Mouse (Mus musculus): ENCODE results near the gene 9930104L06Rik. TPM values are rescaled to one million over a fixed set of nuclear protein-coding genes. Genes with fewer than 3 reads are reported as not detected.

Gene 9930104L06Rik
- polyA plus RNA-seq, 1 experiment from 2014 or later, result 4.9 TPM

DNA sequence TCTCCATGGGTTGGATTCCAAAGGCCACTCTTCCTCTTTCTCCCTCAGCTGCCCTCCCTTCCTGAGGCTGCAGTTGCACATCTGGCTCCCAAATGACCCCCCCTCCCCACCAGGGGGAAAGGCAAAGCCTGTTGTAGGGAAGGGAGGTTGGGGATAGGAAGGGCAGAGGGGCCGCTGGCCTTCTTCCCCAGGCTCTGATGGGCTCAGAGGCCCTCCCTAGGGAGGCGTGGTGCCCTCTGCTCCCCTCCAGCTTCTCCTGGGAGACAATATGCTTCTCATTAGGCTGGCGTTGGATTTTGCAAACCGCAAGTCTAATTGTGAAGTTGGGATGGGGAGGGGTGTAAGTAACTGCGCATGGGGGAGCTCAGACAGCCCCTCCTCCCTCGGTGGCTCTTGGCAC lies 31.9 kb downstream of the 9930104L06Rik start:
- Histone ChIP-seq H3K9ac (replicated peaks; ENCODE audit: low read length) (no peak overlapping the region), H3K36me3 (ENCODE audit: control insufficient read depth, insufficient read depth, low read length) (no peaks in the 10 kb centered on the region), H3K27ac (replicated peaks; ENCODE audit: low read depth, low read length) (no peak overlapping the region), H3K9me3 (ENCODE audit: control insufficient read depth, low read length) (no peaks in the 10 kb centered on the region), H3K4me2 (ENCODE audit: low read length) (no peak overlapping the region), H3K4me3 (replicated peaks; ENCODE audit: low read depth, low read length) (no peak overlapping the region), H3K4me1 (ENCODE audit: control insufficient read depth, insufficient read depth, low read length) (peaks cover 16% of the 10 kb centered on the region; the same call in 1 of the 2 replicates), H3K27me3 (ENCODE audit: control insufficient read depth, insufficient read depth, low read length) (no peaks in the 10 kb centered on the region)
- ATAC-seq (ENCODE audit: low FRiP score, low TSS enrichment) (no peak), DNase-seq (no peak)
- WGBS, result 51% methylated on average over 6 of the region's 6 CpGs

DNA sequence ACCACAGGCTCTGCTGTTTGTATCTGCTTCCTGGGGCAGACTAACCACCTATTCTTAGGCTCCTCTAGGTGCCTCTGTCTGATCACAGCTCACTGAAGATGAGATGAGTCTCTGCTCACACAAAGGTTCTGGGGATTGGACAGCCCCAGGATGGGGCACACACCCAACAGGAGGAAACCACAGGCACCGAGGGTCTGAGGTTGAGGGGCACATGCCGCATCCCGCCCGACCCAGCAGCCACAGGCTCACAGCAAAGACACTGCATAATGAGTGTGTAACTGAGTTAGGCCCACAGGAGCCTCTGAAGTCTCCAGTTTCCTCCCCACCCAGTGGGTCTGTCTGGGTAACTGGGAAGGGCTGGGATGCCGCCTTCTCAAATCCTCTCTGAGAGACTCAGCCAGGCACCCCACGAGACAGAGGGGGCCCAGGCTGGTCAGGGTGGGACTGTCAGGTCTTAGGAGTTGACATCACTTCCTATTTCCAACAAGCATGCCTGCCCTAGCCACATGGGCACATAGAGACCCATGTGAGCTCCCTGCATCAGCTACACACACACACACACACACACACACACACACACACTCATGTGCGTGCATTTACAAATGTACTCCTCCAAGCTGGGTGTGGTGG lies 32.5 kb downstream of the 9930104L06Rik start:
- no peak overlapping the region for H3K4me2 ChIP-seq (ENCODE audit: low read length)
- no peaks in the 10 kb centered on the region for H3K9me3 ChIP-seq (ENCODE audit: control insufficient read depth, low read length)

DNA sequence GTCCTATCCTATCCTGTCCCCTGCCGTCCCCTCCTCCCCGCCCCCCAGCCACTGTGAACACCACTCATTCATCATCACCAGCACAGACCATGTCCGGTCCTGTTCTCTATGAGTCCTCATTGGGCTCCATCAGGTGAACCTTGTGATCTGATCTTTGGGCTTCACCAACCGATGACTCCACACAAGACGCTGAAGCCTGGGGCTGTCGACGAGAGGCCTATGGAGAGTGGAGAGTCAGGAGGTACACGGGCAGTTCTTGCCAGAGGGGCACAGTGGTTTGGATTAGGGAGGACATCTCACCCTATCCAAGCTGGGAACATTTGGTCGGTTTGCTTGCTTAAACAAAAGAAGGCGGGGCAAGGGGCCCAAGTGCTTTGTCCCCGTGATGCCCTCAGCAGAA lies 33.3 kb downstream of the 9930104L06Rik start:
- no peak for ATAC-seq (ENCODE audit: low FRiP score, low TSS enrichment)
- 71% methylated on average over 11 of the region's 11 CpGs for WGBS

More for the DNA sequence above, 32.5 kb downstream of the 9930104L06Rik start:
- Histone ChIP-seq H3K4me1 (ENCODE audit: control insufficient read depth, insufficient read depth, low read length) (peaks cover 16% of the 10 kb centered on the region; the same call in 1 of the 2 replicates), H3K27me3 (ENCODE audit: control insufficient read depth, insufficient read depth, low read length) (no peaks in the 10 kb centered on the region), H3K27ac (replicated peaks; ENCODE audit: low read depth, low read length) (no peak overlapping the region), H3K4me3 (replicated peaks; ENCODE audit: low read depth, low read length) (no peak overlapping the region), H3K9ac (replicated peaks; ENCODE audit: low read length) (no peak overlapping the region), H3K36me3 (ENCODE audit: control insufficient read depth, insufficient read depth, low read length) (no peaks in the 10 kb centered on the region)
- no peak for ATAC-seq (ENCODE audit: low FRiP score, low TSS enrichment)
- WGBS, result 75% methylated on average over 7 of the region's 7 CpGs
- DNase-seq, result no peak

DNA sequence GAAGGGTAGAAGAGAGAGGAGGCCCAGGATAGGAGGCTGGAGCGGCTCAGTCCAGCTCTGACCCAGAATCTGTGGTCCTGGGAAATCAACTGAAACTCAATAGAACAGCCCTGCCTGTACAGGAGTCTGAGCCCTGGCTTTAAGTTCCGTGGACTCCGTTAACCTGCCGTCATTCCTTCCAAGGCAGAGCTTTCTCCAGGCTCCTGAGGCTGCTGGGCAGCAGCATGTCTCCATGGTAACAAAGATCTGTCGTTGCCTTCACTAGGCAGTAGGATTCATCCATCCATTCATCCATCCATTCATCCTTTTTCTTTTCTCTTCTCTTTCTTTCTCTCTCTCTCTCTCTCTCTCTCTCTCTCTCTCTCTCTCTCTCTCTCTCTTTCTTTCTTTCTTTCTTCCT lies 33.8 kb downstream of the 9930104L06Rik start:
- ATAC-seq (ENCODE audit: low FRiP score, low TSS enrichment), result no peak
- WGBS, result 17% methylated on average over 5 of the region's 5 CpGs
- no peaks in the 10 kb centered on the region for H3K27me3 ChIP-seq (ENCODE audit: control insufficient read depth, insufficient read depth, low read length)

More for the DNA sequence above, 33.3 kb downstream of the 9930104L06Rik start:
- peak overlapping the region; percentile 32 for H3K27ac ChIP-seq (replicated peaks; ENCODE audit: low read depth, low read length)
- H3K36me3 ChIP-seq (ENCODE audit: control insufficient read depth, insufficient read depth, low read length), result no peaks in the 10 kb centered on the region
- no peak overlapping the region for H3K4me2 ChIP-seq (ENCODE audit: low read length)
- H3K9me3 ChIP-seq (ENCODE audit: control insufficient read depth, low read length), result no peaks in the 10 kb centered on the region
- H3K4me1 ChIP-seq (ENCODE audit: control insufficient read depth, insufficient read depth, low read length), result peaks cover 13% of the 10 kb centered on the region; the same call in 1 of the 2 replicates
- H3K9ac ChIP-seq (replicated peaks; ENCODE audit: low read length), result no peak overlapping the region; the same call in 1 of the 2 replicates
- no peak for DNase-seq
- H3K27me3 ChIP-seq (ENCODE audit: control insufficient read depth, insufficient read depth, low read length), result no peaks in the 10 kb centered on the region
- no peak overlapping the region for H3K4me3 ChIP-seq (replicated peaks; ENCODE audit: low read depth, low read length)

DNA sequence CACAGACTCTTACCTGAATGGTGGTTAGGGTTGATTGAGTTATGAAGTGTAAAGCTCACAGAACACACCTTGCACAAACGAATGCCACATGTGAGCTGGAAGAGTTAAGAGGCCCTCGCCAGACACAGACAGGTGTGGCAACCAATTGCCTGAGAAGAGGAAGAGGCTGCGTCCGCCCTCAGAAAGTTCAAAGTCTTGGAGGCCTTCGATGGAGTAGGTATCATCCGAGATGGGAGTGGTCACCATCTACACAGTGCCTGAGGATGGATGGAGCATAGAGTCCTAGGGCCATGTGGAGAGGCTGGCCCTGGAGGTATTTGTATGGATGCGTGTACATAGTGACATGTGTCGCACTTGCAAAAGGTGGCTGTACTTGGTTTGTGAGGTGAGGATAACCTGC lies 34.2 kb downstream of the 9930104L06Rik start:
- Histone ChIP-seq H3K9me3 (ENCODE audit: control insufficient read depth, low read length) (no peaks in the 10 kb centered on the region), H3K27ac (replicated peaks; ENCODE audit: low read depth, low read length) (0 out of 2 replicates have a peak overlapping the region, but pooled peaks have one; percentile 37), H3K27me3 (ENCODE audit: control insufficient read depth, insufficient read depth, low read length) (no peaks in the 10 kb centered on the region), H3K36me3 (ENCODE audit: control insufficient read depth, insufficient read depth, low read length) (no peaks in the 10 kb centered on the region), H3K9ac (replicated peaks; ENCODE audit: low read length) (no peak overlapping the region), H3K4me3 (replicated peaks; ENCODE audit: low read depth, low read length) (no peak overlapping the region), H3K4me2 (ENCODE audit: low read length) (no peak overlapping the region), H3K4me1 (ENCODE audit: control insufficient read depth, insufficient read depth, low read length) (peaks cover 10% of the 10 kb centered on the region; the same call in 1 of the 2 replicates)
- ATAC-seq (ENCODE audit: low FRiP score, low TSS enrichment), result no peak
- 89% methylated on average over 8 of the region's 8 CpGs for WGBS
- DNase-seq, result no peak

More for the DNA sequence above, 33.8 kb downstream of the 9930104L06Rik start:
- Histone ChIP-seq H3K4me2 (ENCODE audit: low read length) (no peak overlapping the region), H3K9me3 (ENCODE audit: control insufficient read depth, low read length) (no peaks in the 10 kb centered on the region), H3K27ac (replicated peaks; ENCODE audit: low read depth, low read length) (peak overlapping the region; percentile 32), H3K36me3 (ENCODE audit: control insufficient read depth, insufficient read depth, low read length) (no peaks in the 10 kb centered on the region), H3K4me1 (ENCODE audit: control insufficient read depth, insufficient read depth, low read length) (peaks cover 10% of the 10 kb centered on the region; the same call in 1 of the 2 replicates), H3K9ac (replicated peaks; ENCODE audit: low read length) (no peak overlapping the region; the same call in 1 of the 2 replicates), H3K4me3 (replicated peaks; ENCODE audit: low read depth, low read length) (no peak overlapping the region)
- DNase-seq, result peak; percentile 74

DNA sequence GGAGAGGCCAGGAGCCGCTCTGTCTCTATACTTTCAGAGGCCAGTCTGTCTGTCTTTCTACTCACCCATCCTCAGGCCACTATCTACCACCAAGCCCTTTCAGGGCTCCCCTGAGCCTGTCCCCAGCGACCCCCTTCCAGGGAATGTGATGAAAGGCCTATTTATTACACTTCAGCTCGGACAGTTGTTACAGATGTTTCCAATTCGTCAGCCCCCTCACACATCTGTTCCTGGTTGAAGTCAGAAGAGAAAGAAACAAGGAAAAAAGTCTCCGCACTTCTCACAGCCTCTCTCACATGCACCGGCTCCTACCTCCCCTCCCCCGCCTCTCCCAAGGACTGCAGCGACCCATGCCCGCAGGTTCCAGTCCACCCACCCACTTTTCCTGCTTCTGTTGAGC lies 35.5 kb downstream of the 9930104L06Rik start:
- Histone ChIP-seq H3K9ac (replicated peaks; ENCODE audit: low read length) (no peak overlapping the region), H3K4me1 (ENCODE audit: control insufficient read depth, insufficient read depth, low read length) (peaks cover 10% of the 10 kb centered on the region; the same call in 1 of the 2 replicates), H3K27me3 (ENCODE audit: control insufficient read depth, insufficient read depth, low read length) (no peaks in the 10 kb centered on the region), H3K4me2 (ENCODE audit: low read length) (no peak overlapping the region), H3K36me3 (ENCODE audit: control insufficient read depth, insufficient read depth, low read length) (no peaks in the 10 kb centered on the region), H3K4me3 (replicated peaks; ENCODE audit: low read depth, low read length) (no peak overlapping the region), H3K9me3 (ENCODE audit: control insufficient read depth, low read length) (no peaks in the 10 kb centered on the region), H3K27ac (replicated peaks; ENCODE audit: low read depth, low read length) (no peak overlapping the region)
- no peak for DNase-seq
- WGBS, result 81% methylated on average over 9 of the region's 9 CpGs
- no peak for ATAC-seq (ENCODE audit: low FRiP score, low TSS enrichment)

DNA sequence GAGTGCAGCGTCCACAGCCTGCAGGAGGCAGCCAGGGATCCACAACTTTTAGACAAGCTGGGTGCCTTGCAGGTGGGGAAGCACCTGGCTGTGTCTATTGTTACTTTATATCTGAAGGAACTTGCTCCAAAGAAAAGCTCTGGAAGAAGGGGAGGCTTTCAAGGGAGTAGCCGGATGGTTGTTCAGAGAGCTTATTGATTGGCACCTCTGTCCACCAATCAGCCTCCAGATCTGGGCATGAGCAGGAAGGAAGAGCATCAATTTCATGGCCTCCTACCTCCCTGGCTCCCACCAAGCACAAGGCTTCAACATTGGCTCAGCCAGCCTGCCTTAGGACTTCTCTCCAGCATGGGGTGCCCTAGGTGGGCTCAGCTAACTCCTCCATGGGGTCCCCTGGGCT lies 36.4 kb downstream of the 9930104L06Rik start:
- no peaks in the 10 kb centered on the region for H3K9me3 ChIP-seq (ENCODE audit: control insufficient read depth, low read length)
- H3K27me3 ChIP-seq (ENCODE audit: control insufficient read depth, insufficient read depth, low read length), result no peaks in the 10 kb centered on the region
- H3K4me1 ChIP-seq (ENCODE audit: control insufficient read depth, insufficient read depth, low read length), result peaks cover 10% of the 10 kb centered on the region; the same call in 1 of the 2 replicates
- H3K4me2 ChIP-seq (ENCODE audit: low read length), result no peak overlapping the region
- DNase-seq (no peak), ATAC-seq (ENCODE audit: low FRiP score, low TSS enrichment) (no peak)
- WGBS, result 80% methylated on average over 2 of the region's 2 CpGs
- H3K9ac ChIP-seq (replicated peaks; ENCODE audit: low read length), result no peak overlapping the region
- no peak overlapping the region for H3K4me3 ChIP-seq (replicated peaks; ENCODE audit: low read depth, low read length)
- H3K36me3 ChIP-seq (ENCODE audit: control insufficient read depth, insufficient read depth, low read length), result no peaks in the 10 kb centered on the region
- no peak overlapping the region for H3K27ac ChIP-seq (replicated peaks; ENCODE audit: low read depth, low read length)

DNA sequence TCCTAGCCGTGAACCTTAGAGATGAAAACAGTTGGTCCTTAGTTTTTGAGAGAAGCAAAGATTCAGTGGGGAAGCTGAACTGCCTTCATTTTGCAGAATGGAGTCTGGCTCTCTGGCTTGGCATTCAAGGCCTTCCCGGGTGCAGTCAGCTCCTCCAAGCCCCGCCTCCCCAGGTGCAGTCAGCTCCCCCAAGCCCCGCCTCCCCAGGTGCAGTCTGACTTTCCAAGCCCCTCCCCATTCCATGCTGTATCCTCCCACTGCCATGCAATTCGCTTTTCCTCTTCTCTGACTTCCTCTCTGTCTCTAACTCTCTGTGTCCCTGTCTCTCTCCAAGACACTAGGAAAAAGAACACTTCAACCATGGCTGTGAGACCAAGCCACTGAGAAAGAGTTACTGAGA lies 41.4 kb downstream of the 9930104L06Rik start:
- WGBS, result 49% methylated on average over 5 of the region's 5 CpGs

More for the DNA sequence above, 41.4 kb downstream of the 9930104L06Rik start:
- no peak for ATAC-seq (ENCODE audit: low FRiP score, low TSS enrichment)
- Histone ChIP-seq H3K9me3 (ENCODE audit: control insufficient read depth, low read length) (no peaks in the 10 kb centered on the region), H3K4me3 (replicated peaks; ENCODE audit: low read depth, low read length) (no peak overlapping the region), H3K4me2 (ENCODE audit: low read length) (no peak overlapping the region), H3K4me1 (ENCODE audit: control insufficient read depth, insufficient read depth, low read length) (no peaks in the 10 kb centered on the region), H3K27ac (replicated peaks; ENCODE audit: low read depth, low read length) (no peak overlapping the region), H3K36me3 (ENCODE audit: control insufficient read depth, insufficient read depth, low read length) (no peaks in the 10 kb centered on the region), H3K27me3 (ENCODE audit: control insufficient read depth, insufficient read depth, low read length) (peaks cover 5% of the 10 kb centered on the region; the same call in 1 of the 2 replicates), H3K9ac (replicated peaks; ENCODE audit: low read length) (no peak overlapping the region)
- no peak for DNase-seq

All from midbrain, embryonic 14.5 days (tissue).